Mouse (Mus musculus) kidney, postnatal 0 days (tissue): ENCODE data around the gene Cryl1. TPM values are rescaled to one million over a fixed set of nuclear protein-coding genes. Genes with fewer than 3 reads are reported as not detected.
A peak's percentile ranks its signal among the peaks of the same experiment; 100 is the strongest.

Experiments
- ATAC-seq: fragments of 200-750 bp; cut with Nextera tagmentation; replicated peaks from 2 replicates; pipeline ENCODE4 v1.8.0; 2017; ENCODE audit warnings: low read depth, moderate number of reproducible peaks, moderate TSS enrichment, moderate library complexity; ENCODE audit not compliant: low FRiP score
- DNase-seq: peaks from one replicate; pipeline ENCODE4 v3.0.0-alpha.2; 2016; ENCODE audit warnings: low spot score
- H3K27ac ChIP-seq: fragments of 300-500 bp; sonication (generic); 2 replicates; pipeline ENCODE4 v1.5.1; 2014; ENCODE audit warnings: mild to moderate bottlenecking
- H3K27me3 ChIP-seq: fragments of 300-500 bp; sonication (generic); 2 replicates; pipeline ENCODE4 v1.6.1; 2014; ENCODE audit warnings: low read length, mixed read lengths; ENCODE audit not compliant: insufficient read depth
- H3K36me3 ChIP-seq: fragments of 300-500 bp; sonication (generic); 2 replicates; pipeline ENCODE4 v1.6.1; 2014; ENCODE audit warnings: low read length, mixed read lengths; ENCODE audit not compliant: insufficient read depth
- H3K4me1 ChIP-seq: fragments of 300-500 bp; sonication (generic); replicated peaks from 2 replicates; pipeline ENCODE4 v1.6.1; 2014; ENCODE audit warnings: antibody characterized with exemption, low read length, mixed read lengths; ENCODE audit not compliant: insufficient read depth
- H3K4me2 ChIP-seq: fragments of 300-500 bp; sonication (generic); 2 replicates; pipeline ENCODE4 v1.6.1; 2014; ENCODE audit warnings: mild to moderate bottlenecking, low read length, moderate library complexity, mixed read lengths
- H3K4me3 ChIP-seq: fragments of 300-500 bp; sonication (generic); replicated peaks from 2 replicates; pipeline ENCODE4 v1.5.1; 2014; ENCODE audit warnings: low read depth, low read length
- H3K9ac ChIP-seq: fragments of 300-500 bp; sonication (generic); 2 replicates; pipeline ENCODE4 v1.6.1; 2014; ENCODE audit warnings: low read depth, low read length
- H3K9me3 ChIP-seq: fragments of 300-500 bp; sonication (generic); replicated peaks from 2 replicates; pipeline ENCODE4 v1.6.1; 2016; ENCODE audit warnings: low read length, inconsistent platforms, mixed read lengths
- CTCF ChIP-seq: IDR thresholded peaks from 2 replicates; pipeline ENCODE4 v1.5.1; 2016; ENCODE audit warnings: antibody characterized with exemption, low read depth, mild to moderate bottlenecking, moderate library complexity
- WGBS: fragments of 180-500 bp; shearing (Covaris S2); extraction: QIAGEN DNeasy Blood & Tissue Kit; methylation state at CpG from one replicate; pipeline ENCODE4 v1.1.7; 2014; 5-methylcytosine and 5-hydroxymethylcytosine counted together
- polyA plus RNA-seq: library from polyadenylated mRNA; unstranded; fragments of >200 nt; fragmentation: Nextera tagmentation; extraction: Ambion mirVana; gene quantifications from 2 replicates; pipeline ENCODE4 v1.2.1, GENCODE M21; 2015

The Cryl1 gene
- polyA plus RNA-seq, 1 experiment from 2014 or later, result 100 TPM

- peak; percentile 20; the same call in 1 of the 2 replicates for TF ChIP-seq CTCF
- ATAC-seq (no peak), DNase-seq (no peak)
- H3K4me1 ChIP-seq, result no peaks in the 10 kb centered on the region
- WGBS, result 85% methylated on average over 8 of the region's 8 CpGs
- no peaks in the 10 kb centered on the region for H3K27me3 ChIP-seq
- no peak overlapping the region for H3K4me3 ChIP-seq
- H3K36me3 ChIP-seq, result no peaks in the 10 kb centered on the region
- H3K27ac ChIP-seq, result no peak overlapping the region
- no peak overlapping the region for H3K9ac ChIP-seq
- H3K9me3 ChIP-seq, result no peaks in the 10 kb centered on the region
- H3K4me2 ChIP-seq, result no peak overlapping the region
Measured at GRCm38 (mm10) chr14:57332503-57332902, 65.8 kb downstream of the Cryl1 start.

- DNase-seq (no peak), ATAC-seq (no peak)
- Histone ChIP-seq H3K4me3 (no peak overlapping the region), H3K9me3 (no peaks in the 10 kb centered on the region), H3K27ac (no peak overlapping the region), H3K9ac (no peak overlapping the region), H3K4me1 (no peaks in the 10 kb centered on the region), H3K27me3 (no peaks in the 10 kb centered on the region), H3K4me2 (no peak overlapping the region), H3K36me3 (no peaks in the 10 kb centered on the region)
- TF ChIP-seq CTCF, result no peak
- WGBS, result 85% methylated on average over 10 of the region's 10 CpGs
Measured at GRCm38 (mm10) chr14:57331097-57331496, 67.2 kb downstream of the Cryl1 start.

GRCm38 (mm10) chr14:57329600-57329999 is 68.7 kb downstream of the Cryl1 start:
- Histone ChIP-seq H3K9ac (no peak overlapping the region), H3K4me3 (no peak overlapping the region), H3K4me1 (no peaks in the 10 kb centered on the region), H3K36me3 (no peaks in the 10 kb centered on the region), H3K4me2 (no peak overlapping the region), H3K9me3 (no peaks in the 10 kb centered on the region), H3K27ac (no peak overlapping the region), H3K27me3 (no peaks in the 10 kb centered on the region)
- DNase-seq (no peak), ATAC-seq (no peak)
- no peak for TF ChIP-seq CTCF
- WGBS, result 92% methylated on average over 15 of the region's 15 CpGs

- DNase-seq, result no peak
- no peak overlapping the region for H3K27ac ChIP-seq
- no peak for TF ChIP-seq CTCF
- WGBS, result 95% methylated on average over 6 of the region's 6 CpGs
- H3K9ac ChIP-seq, result no peak overlapping the region
- H3K4me1 ChIP-seq, result no peaks in the 10 kb centered on the region
- no peak for ATAC-seq
- no peaks in the 10 kb centered on the region for H3K27me3 ChIP-seq
- H3K36me3 ChIP-seq, result no peaks in the 10 kb centered on the region
- no peak overlapping the region for H3K4me2 ChIP-seq
- H3K9me3 ChIP-seq, result no peaks in the 10 kb centered on the region
- H3K4me3 ChIP-seq, result no peak overlapping the region
Measured at GRCm38 (mm10) chr14:57326771-57327170, 71.6 kb downstream of the Cryl1 start.

DNA sequence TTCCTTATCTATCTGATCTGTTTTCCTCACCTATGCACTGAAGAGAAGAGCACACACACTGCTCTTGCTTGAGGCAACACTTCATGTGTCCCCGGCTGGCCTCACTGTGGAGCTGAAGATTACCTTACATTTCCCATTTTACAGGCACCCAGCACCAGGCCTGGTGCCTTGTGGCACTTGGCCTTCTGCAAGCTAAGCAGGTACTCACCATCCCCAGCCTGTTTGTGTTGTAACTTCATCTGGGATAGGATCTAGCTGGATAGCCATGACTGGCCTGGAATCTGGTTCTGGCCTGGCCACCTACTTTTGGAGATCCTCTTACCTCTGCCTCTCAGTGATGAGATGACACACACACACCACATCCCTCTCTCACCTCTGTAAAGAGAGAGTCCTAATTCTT is 79.5 kb downstream of the Cryl1 start:
- Histone ChIP-seq H3K4me2 (no peak overlapping the region), H3K9me3 (no peaks in the 10 kb centered on the region), H3K27ac (no peak overlapping the region), H3K4me1 (no peaks in the 10 kb centered on the region), H3K4me3 (no peak overlapping the region), H3K9ac (no peak overlapping the region), H3K36me3 (no peaks in the 10 kb centered on the region), H3K27me3 (no peaks in the 10 kb centered on the region)
- WGBS, result 50% methylated on average over 1 of the region's 1 CpGs
- DNase-seq (no peak), ATAC-seq (no peak)
- TF ChIP-seq CTCF, result no peak

- H3K9me3 ChIP-seq, result no peaks in the 10 kb centered on the region
- no peak overlapping the region for H3K4me3 ChIP-seq
- WGBS, result 54% methylated on average over 16 of the region's 16 CpGs
- no peak for TF ChIP-seq CTCF
- H3K4me2 ChIP-seq, result no peak overlapping the region
- DNase-seq (peak; percentile 38), ATAC-seq (no peak)
- no peak overlapping the region for H3K9ac ChIP-seq
- H3K4me1 ChIP-seq, result no peaks in the 10 kb centered on the region
- no peaks in the 10 kb centered on the region for H3K36me3 ChIP-seq
- no peaks in the 10 kb centered on the region for H3K27me3 ChIP-seq
- H3K27ac ChIP-seq, result no peak overlapping the region
Measured at GRCm38 (mm10) chr14:57316662-57317600, 81.4 kb downstream of the Cryl1 start.

GRCm38 (mm10) chr14:57315976-57316375 is 82.4 kb downstream of the Cryl1 start:
- no peak for TF ChIP-seq CTCF
- no peak overlapping the region for H3K27ac ChIP-seq
- WGBS, result 62% methylated on average over 3 of the region's 3 CpGs
- H3K4me3 ChIP-seq, result no peak overlapping the region
- H3K9me3 ChIP-seq, result no peaks in the 10 kb centered on the region
- no peak for DNase-seq
- H3K4me1 ChIP-seq, result no peaks in the 10 kb centered on the region
- H3K36me3 ChIP-seq, result no peaks in the 10 kb centered on the region
- H3K9ac ChIP-seq, result no peak overlapping the region
- no peak for ATAC-seq
- no peak overlapping the region for H3K4me2 ChIP-seq
- H3K27me3 ChIP-seq, result no peaks in the 10 kb centered on the region
